Mouse (Mus musculus): ENCODE measurements around the gene Mast3. TPM values are rescaled to one million over a fixed set of nuclear protein-coding genes. Genes with fewer than 3 reads are reported as not detected.
A peak's percentile ranks its signal among the peaks of the same experiment; 100 is the strongest.

Gene Mast3
- polyA plus RNA-seq (2015; fragmentation: Nextera tagmentation; extraction: Ambion mirVana) = 14.6 and 18.3 TPM in 2 replicates

DNA sequence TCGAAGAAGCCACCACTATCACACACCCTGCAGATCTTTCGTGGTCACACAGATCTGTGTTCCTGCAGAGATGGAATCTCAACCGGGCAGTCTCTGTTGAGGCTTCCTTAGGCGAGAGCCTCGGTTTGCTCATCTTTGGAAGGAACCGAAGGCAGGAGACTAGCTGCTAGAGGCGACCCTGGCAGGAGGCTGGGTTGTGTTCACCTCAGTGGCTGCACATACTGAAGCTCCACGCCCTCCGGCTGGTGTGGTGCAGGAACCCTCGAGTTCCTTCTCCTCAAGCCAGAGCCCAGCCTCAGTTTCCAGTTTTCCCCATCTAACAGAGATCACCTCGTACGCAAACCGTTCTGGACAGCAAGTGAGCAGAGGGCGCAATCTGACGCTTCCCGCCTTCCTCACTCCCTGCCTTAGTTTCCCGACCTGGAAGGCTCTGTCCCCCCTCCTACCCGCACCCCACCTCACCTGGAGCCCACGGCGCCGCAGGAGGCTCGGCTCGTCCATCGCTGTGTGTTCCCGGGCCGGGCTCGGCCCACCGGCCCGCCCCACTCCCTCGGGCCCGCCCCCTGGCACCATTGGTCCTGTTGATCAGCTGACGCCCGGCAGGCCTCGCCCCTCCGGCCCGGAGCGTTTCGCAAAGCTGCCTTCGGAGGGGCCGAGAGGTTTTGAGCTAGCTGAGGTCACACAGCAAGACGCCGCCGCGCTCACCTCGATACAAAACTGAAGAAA is at the start of gene Mast3:
Gene Mast3, minus strand, starts transcription at position 574 of the 726 bp plus-strand sequence.
- Histone ChIP-seq H3K27ac (no peak within 1 kb of the TSS), H3K4me2 (replicated peaks) (peak within 1 kb of the TSS; percentile 73), H3K9me3 (no peaks in the 10 kb centered on the region), H3K4me1 (replicated peaks) (peaks cover 19% of the 10 kb centered on the region), H3K9ac (replicated peaks) (peak within 1 kb of the TSS; percentile 63), H3K36me3 (no peaks in the 10 kb centered on the region), H3K4me3 (replicated peaks) (peak within 1 kb of the TSS; percentile 49), H3K27me3 (peaks cover 66% of the 10 kb centered on the region)
- peak; percentile 89 for ATAC-seq
- WGBS = under 1% methylated on average over 45 of the region's 45 CpGs

DNA sequence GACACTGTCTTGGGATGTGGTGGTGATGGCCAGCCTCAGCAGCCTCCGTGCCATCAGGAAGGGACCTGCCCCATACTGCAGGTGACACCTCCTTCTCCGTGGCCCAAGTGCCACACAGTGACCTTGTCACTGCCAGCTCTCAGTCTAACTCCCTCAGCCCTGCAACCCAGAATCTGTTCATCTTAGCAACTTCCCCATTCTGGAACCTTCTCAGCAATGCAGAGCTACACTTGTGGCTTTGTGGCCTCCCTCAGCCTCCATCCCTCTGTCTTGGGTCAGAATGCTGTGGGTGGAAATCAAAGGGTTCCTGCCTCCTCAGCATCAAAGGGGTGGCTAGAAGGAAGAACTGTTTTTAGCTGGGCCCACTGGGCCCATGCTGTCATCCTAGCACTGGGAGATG is 49.0 kb upstream of the Mast3 start:
- Histone ChIP-seq H3K4me3 (replicated peaks) (no peak overlapping the region), H3K4me1 (replicated peaks) (peaks cover 37% of the 10 kb centered on the region), H3K36me3 (peaks cover 33% of the 10 kb centered on the region), H3K9ac (replicated peaks) (no peak overlapping the region), H3K4me2 (replicated peaks) (no peak overlapping the region), H3K9me3 (no peaks in the 10 kb centered on the region), H3K27ac (no peak overlapping the region), H3K27me3 (0 out of 2 replicates have a peak, but pooled peaks cover 3% of the 10 kb centered on the region)
- WGBS = 89% methylated on average over 2 of the region's 2 CpGs
- ATAC-seq = no peak

DNA sequence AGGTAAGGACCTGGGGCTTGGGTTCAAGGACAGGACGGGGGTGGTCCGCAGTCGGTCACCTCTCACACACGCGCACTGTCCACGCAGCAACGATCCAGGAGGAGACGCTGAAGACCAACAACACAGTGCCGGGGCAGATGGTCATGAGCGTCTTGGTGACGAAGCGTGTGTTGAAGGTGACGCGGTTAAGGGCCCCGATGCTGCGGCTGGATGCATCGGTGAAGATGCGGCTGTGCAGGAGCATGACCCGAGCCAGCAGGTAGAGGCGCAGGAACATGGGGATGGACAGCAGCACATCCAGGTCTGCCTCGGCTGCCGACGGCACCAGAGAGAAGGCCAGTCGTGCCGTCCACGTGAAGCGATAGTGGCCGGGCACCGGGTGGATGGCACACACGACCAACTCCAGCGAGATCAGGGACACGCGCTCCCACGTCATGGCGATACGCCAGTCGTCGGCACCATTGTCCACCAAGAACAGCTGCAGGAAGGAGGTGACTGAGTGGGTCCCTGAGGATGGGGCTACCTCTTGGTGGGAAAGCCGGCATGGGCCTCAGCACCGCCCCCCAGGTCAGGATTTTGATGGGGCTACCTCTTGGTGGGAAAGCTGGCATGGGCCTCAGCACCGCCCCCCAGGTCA is 47.9 kb upstream of the Mast3 start:
- ATAC-seq = no peak
- 91% methylated on average over 41 of the region's 41 CpGs for WGBS

DNA sequence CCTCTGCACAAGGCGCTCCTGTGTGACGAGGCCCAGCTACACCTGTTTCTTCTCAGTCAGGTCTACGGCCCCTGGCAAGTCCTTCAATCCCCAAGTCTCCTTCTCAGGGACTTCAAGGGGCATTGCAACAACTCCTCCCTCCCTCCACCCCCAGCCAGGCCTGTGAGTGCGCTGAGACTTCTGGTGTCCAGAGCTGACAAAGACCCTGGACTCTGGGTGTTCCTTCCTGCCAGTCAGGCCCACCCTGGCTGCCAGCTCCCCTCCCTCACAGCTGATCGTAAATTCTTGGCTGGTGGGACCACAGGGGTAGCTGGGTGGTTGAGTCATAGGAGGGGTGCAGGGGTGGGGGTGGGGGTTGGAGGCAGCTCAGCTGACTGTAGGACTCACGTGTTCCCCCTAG is 47.0 kb upstream of the Mast3 start:
- ATAC-seq = no peak
- H3K9ac ChIP-seq (replicated peaks) = no peak overlapping the region

More for the DNA sequence above, 47.9 kb upstream of the Mast3 start:
- Histone ChIP-seq H3K27ac (no peak overlapping the region), H3K4me1 (replicated peaks) (peaks cover 25% of the 10 kb centered on the region), H3K36me3 (peaks cover 42% of the 10 kb centered on the region), H3K9me3 (no peaks in the 10 kb centered on the region), H3K4me2 (replicated peaks) (no peak overlapping the region), H3K9ac (replicated peaks) (no peak overlapping the region; the same call in 1 of the 2 replicates), H3K27me3 (0 out of 2 replicates have a peak, but pooled peaks cover 3% of the 10 kb centered on the region), H3K4me3 (replicated peaks) (no peak overlapping the region)

DNA sequence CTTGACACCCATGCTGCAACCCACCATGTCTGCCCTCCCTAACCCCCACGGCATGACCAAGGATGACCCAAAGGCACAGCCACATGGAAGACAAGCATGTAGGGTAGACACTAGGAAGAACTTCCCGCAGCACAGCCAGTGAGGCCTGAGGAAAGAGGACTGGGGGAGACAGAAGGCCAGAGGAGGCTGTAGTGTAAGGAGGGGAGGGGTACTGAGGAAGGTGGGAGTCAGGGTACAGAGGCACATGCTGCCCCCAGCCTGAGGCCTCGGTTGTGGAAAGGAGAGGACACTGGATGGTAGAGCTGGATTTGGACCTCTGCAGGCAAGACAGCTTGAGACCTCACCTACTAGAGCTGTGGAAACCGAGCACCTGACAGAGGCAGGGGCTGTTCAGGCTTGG is 46.1 kb upstream of the Mast3 start:
- H3K9ac ChIP-seq (replicated peaks) = no peak overlapping the region
- H3K36me3 ChIP-seq = peaks cover 42% of the 10 kb centered on the region
- 88% methylated on average over 4 of the region's 4 CpGs for WGBS
- peaks cover 8% of the 10 kb centered on the region for H3K4me1 ChIP-seq (replicated peaks)
- H3K9me3 ChIP-seq = no peaks in the 10 kb centered on the region
- no peak overlapping the region for H3K27ac ChIP-seq
- no peak overlapping the region for H3K4me3 ChIP-seq (replicated peaks)
- H3K27me3 ChIP-seq = 0 out of 2 replicates have a peak, but pooled peaks cover 3% of the 10 kb centered on the region
- no peak overlapping the region for H3K4me2 ChIP-seq (replicated peaks)
- no peak for ATAC-seq

More for the DNA sequence above, 47.0 kb upstream of the Mast3 start:
- Histone ChIP-seq H3K36me3 (peaks cover 42% of the 10 kb centered on the region), H3K27me3 (0 out of 2 replicates have a peak, but pooled peaks cover 3% of the 10 kb centered on the region), H3K4me1 (replicated peaks) (peaks cover 17% of the 10 kb centered on the region), H3K4me2 (replicated peaks) (no peak overlapping the region), H3K9me3 (no peaks in the 10 kb centered on the region), H3K4me3 (replicated peaks) (no peak overlapping the region), H3K27ac (no peak overlapping the region)
- 62% methylated on average over 6 of the region's 6 CpGs for WGBS

DNA sequence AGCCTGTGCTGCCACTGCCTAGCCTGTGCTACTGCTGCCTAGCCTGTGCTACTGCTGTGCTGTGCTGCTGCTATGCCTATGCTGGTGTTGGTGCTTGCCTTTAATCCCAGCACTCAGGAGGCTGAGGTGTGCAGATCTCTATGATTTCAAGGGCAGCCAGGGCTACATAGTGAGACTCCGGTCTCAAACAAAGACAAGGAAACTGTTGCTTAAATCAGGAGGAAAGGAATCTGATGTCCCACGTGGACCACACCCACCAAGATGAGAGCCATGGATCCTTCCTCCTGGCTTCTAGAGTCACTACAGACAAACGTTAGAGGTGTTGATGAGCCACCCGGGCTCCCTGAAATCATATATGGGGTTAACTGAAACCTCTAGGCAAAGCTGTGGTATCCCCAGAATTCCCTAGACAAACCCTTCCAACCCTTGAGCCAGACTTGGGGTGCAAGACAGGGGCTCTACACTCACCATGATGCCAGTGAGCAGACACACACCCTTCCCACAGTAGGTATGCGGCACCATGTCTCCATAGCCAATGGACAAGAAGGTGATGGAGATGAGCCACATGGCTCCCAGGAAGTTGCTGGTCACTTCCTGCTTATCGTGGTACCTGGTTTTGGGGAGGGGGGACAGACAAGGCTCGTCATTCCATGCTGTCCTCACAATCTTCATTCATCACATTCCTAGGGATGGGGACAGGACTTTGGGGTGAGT is 45.4 kb upstream of the Mast3 start:
- Histone ChIP-seq H3K9me3 (no peaks in the 10 kb centered on the region), H3K9ac (replicated peaks) (no peak overlapping the region), H3K36me3 (peaks cover 42% of the 10 kb centered on the region), H3K27ac (no peak overlapping the region), H3K27me3 (no peaks in the 10 kb centered on the region), H3K4me1 (replicated peaks) (peaks cover 4% of the 10 kb centered on the region), H3K4me2 (replicated peaks) (no peak overlapping the region), H3K4me3 (replicated peaks) (no peak overlapping the region)
- 76% methylated on average over 7 of the region's 7 CpGs for WGBS
- ATAC-seq = no peak

DNA sequence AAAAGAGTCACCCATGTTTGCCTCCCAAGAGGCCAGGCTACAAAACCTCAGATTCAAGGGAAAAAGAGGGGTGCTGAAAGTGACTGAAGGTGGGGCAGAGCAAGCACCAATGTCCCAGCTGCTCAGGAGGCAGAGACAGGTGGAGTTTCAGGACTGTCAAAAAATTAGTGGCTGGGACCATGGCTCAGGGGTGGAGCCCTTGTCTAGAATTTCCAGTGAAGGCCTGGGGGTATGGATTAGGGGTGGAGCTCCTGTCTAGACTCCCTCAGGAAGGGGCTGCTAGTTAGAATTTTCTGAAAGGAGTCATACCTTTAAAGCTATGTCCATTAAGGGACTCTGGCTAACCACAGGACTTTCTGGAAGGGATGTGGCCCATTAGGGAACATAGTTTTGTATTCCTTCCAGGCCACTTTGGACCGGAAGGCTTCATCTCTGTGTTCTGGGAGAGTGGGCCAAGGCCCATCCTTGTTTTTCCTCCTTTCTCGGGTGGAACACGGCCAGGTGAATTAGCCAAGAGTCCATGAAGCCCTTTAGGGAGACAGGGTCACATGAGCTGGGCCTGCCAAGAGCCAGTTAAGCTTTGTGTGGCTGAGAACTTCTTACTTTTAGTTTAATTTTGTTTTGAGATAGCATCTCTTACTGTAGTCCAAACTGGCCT is 44.6 kb upstream of the Mast3 start:
- peaks cover 37% of the 10 kb centered on the region for H3K36me3 ChIP-seq
- H3K9me3 ChIP-seq = no peaks in the 10 kb centered on the region
- H3K9ac ChIP-seq (replicated peaks) = no peak overlapping the region
- H3K27ac ChIP-seq = no peak overlapping the region
- ATAC-seq = no peak
- peaks cover 4% of the 10 kb centered on the region; the same call in 1 of the 2 replicates for H3K4me1 ChIP-seq (replicated peaks)
- no peak overlapping the region for H3K4me3 ChIP-seq (replicated peaks)
- no peak overlapping the region for H3K4me2 ChIP-seq (replicated peaks)
- 89% methylated on average over 3 of the region's 3 CpGs for WGBS
- H3K27me3 ChIP-seq = no peaks in the 10 kb centered on the region

DNA sequence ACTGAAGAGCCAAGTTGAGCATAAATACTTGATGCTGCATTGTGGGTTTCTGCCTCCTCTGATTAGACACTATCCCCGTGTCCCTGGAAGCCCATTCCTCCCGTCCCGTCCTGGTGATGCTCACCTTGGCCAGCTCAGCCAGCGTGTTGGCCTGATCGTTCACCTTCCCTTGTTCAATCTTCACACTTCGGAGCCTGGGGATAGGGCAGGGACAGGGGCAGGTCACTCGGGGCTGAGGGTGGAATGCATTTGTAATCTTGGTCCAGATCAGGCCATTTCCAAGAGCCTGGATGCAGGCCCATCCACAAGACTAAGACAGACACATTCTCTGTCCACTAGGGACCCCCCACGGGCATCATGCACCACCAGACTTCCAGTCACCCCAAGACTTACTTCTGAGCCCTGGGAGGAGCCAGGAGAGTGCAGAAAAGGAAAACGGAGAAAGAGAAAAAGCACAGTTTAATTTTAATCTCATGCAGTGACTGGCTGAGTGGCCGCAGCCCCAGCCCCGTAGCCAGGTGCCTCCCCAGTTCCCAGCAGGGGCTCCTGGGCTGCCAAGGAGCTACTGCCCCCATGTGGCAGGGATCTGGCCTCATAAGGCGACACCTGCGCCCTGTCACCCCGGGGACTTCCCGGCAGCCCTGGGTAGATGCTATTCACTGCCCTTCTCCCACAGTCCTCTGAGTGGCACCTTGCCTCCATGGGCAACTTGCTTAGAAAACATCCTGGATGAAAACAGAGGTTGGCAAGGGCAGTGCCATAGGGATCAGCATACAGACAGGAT is 41.7 kb upstream of the Mast3 start:
- H3K27me3 ChIP-seq = no peaks in the 10 kb centered on the region
- H3K27ac ChIP-seq = no peak overlapping the region
- ATAC-seq = no peak
- peaks cover 29% of the 10 kb centered on the region for H3K36me3 ChIP-seq
- H3K4me3 ChIP-seq (replicated peaks) = no peak overlapping the region
- H3K4me1 ChIP-seq (replicated peaks) = peaks cover 6% of the 10 kb centered on the region; the same call in 1 of the 2 replicates
- 60% methylated on average over 15 of the region's 15 CpGs for WGBS
- no peak overlapping the region for H3K4me2 ChIP-seq (replicated peaks)
- no peak overlapping the region; the same call in 1 of the 2 replicates for H3K9ac ChIP-seq (replicated peaks)
- no peaks in the 10 kb centered on the region for H3K9me3 ChIP-seq

DNA sequence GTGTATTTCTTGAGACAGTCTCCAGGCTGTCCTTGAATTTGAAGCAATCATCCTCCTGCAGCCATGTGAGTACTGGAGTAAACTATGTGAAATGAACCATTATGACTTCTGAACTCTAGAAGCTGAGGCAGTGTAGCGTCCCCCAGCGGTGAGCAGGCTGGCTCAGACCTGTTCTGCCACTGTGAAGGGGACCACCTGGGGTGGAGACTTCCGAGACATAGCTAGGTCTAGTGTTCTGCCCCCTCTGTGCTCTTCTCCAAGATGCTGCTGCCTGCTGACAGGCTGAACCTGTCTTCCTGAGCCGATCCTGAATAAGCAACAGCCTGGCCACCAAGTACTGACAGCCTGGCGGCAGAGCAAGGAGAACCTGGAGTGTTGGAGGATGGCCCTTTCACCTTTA is 40.3 kb upstream of the Mast3 start:
- Histone ChIP-seq H3K9ac (replicated peaks) (no peak overlapping the region), H3K4me3 (replicated peaks) (no peak overlapping the region), H3K27ac (no peak overlapping the region), H3K27me3 (no peaks in the 10 kb centered on the region), H3K4me1 (replicated peaks) (peaks cover 14% of the 10 kb centered on the region), H3K9me3 (no peaks in the 10 kb centered on the region), H3K36me3 (peaks cover 18% of the 10 kb centered on the region), H3K4me2 (replicated peaks) (no peak overlapping the region)
- 42% methylated on average over 5 of the region's 5 CpGs for WGBS
- ATAC-seq = no peak

DNA sequence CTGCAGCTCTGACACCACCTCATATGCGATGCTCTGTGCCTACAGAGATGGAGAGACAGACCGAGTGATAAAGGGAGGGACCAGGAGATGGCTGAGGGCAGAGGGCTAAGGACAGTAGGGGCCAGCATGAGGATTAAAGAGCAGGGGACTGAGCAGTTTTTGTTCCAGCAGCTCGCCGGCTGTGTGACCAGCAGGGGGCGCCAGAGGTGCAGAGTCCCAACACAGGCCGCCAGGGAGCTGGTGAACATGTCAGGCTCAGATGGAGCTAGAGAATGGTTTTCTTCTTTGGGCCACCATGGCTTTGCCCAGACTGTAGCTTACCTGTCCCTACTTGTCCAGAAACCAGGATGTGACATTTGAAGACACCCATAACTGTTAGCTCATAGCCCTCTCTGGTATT is 39.7 kb upstream of the Mast3 start:
- 1% methylated on average over 6 of the region's 6 CpGs for WGBS
- ATAC-seq = peak; percentile 7
- H3K9me3 ChIP-seq = no peaks in the 10 kb centered on the region
- H3K4me2 ChIP-seq (replicated peaks) = no peak overlapping the region
- H3K27me3 ChIP-seq = no peaks in the 10 kb centered on the region
- H3K27ac ChIP-seq = peak overlapping the region; percentile 15; the same call in 1 of the 2 replicates
- no peak overlapping the region for H3K9ac ChIP-seq (replicated peaks)
- peaks cover 16% of the 10 kb centered on the region; the same call in 1 of the 2 replicates for H3K36me3 ChIP-seq
- no peak overlapping the region for H3K4me3 ChIP-seq (replicated peaks)
- peaks cover 17% of the 10 kb centered on the region for H3K4me1 ChIP-seq (replicated peaks)

DNA sequence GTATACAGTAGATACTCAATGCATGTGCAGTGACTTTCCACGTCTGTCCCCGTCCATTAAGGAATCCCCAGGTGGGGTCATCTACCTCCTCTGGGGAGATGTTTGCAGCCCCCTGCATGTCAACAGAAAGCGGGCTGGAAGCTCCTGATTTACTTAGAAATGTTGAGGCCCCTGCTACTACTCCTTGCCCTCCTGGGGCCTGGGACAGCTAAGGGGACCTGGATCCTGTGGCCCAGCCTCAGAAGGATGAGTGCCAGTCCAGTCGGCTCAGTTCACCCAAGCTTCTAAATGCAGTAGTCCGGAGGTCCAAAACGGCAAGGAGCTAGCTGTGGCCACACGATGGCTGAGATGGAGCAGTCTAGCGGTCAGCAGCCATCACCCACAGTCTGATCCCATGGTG is 39.1 kb upstream of the Mast3 start:
- Histone ChIP-seq H3K4me3 (replicated peaks) (no peak overlapping the region), H3K27me3 (no peaks in the 10 kb centered on the region), H3K9ac (replicated peaks) (no peak overlapping the region), H3K36me3 (peaks cover 16% of the 10 kb centered on the region; the same call in 1 of the 2 replicates), H3K4me2 (replicated peaks) (no peak overlapping the region), H3K27ac (no peak overlapping the region), H3K4me1 (replicated peaks) (peaks cover 17% of the 10 kb centered on the region), H3K9me3 (no peaks in the 10 kb centered on the region)
- 89% methylated on average over 8 of the region's 8 CpGs for WGBS
- ATAC-seq = no peak
